Mouse (Mus musculus) lung, postnatal 14 days (tissue): ENCODE measurements around the gene Prr15l.
A peak's percentile ranks its signal among the peaks of the same experiment; 100 is the strongest.

Experiments
- DNase-seq: peaks from one replicate; pipeline ENCODE4 v3.0.0; 2021

The Prr15l gene

GRCm38 (mm10) chr11:96928088-96928487 lies at the start of gene Prr15l:
Prr15l (plus strand) TSS chr11:96928104.
- DNase-seq = no peak

- DNase-seq = no peak
Observed at GRCm38 (mm10) chr11:96878715-96879114, 49.2 kb upstream of the Prr15l start.

- DNase-seq = no peak
Observed at GRCm38 (mm10) chr11:96879359-96879758, 48.5 kb upstream of the Prr15l start.

GRCm38 (mm10) chr11:96880296-96880695 lies 47.6 kb upstream of the Prr15l start:
- peak; percentile 34 for DNase-seq

GRCm38 (mm10) chr11:96885901-96886340 lies 42.0 kb upstream of the Prr15l start:
- no peak for DNase-seq

GRCm38 (mm10) chr11:96886942-96887546 lies 40.9 kb upstream of the Prr15l start:
- no peak for DNase-seq

- DNase-seq = no peak
Observed at GRCm38 (mm10) chr11:96891784-96892527, 35.9 kb upstream of the Prr15l start.

GRCm38 (mm10) chr11:96893203-96893842 lies 34.6 kb upstream of the Prr15l start:
- no peak for DNase-seq

- DNase-seq = no peak
Observed at GRCm38 (mm10) chr11:96895886-96896285, 32.0 kb upstream of the Prr15l start.

GRCm38 (mm10) chr11:96899449-96900306 lies 28.2 kb upstream of the Prr15l start:
- DNase-seq = no peak

- no peak for DNase-seq
Observed at GRCm38 (mm10) chr11:96901332-96901731, 26.6 kb upstream of the Prr15l start.

- no peak for DNase-seq
Observed at GRCm38 (mm10) chr11:96902639-96903635, 25.0 kb upstream of the Prr15l start.

- no peak for DNase-seq
Observed at GRCm38 (mm10) chr11:96906431-96907161, 21.3 kb upstream of the Prr15l start.

GRCm38 (mm10) chr11:96908594-96908993 lies 19.3 kb upstream of the Prr15l start:
- no peak for DNase-seq

GRCm38 (mm10) chr11:96910003-96910402 lies 17.9 kb upstream of the Prr15l start:
- peak; percentile 79 for DNase-seq

- DNase-seq = no peak
Observed at GRCm38 (mm10) chr11:96912682-96913081, 15.2 kb upstream of the Prr15l start.

GRCm38 (mm10) chr11:96916044-96916884 lies 11.6 kb upstream of the Prr15l start, which contains the start of gene Cdk5rap3:
Cdk5rap3 (minus strand) TSS chr11:96916496.
- peak; percentile 99 for DNase-seq

GRCm38 (mm10) chr11:96916885-96917396 lies 11.0 kb upstream of the Prr15l start:
- DNase-seq = no peak

- no peak for DNase-seq
Observed at GRCm38 (mm10) chr11:96917415-96917814, 10.5 kb upstream of the Prr15l start.

- DNase-seq = no peak
Observed at GRCm38 (mm10) chr11:96919003-96919402, 8.9 kb upstream of the Prr15l start.
